ENCODE assay signal across 23 mouse cellular contexts in genomic region chr11:89772941-89773340, GRCm38 (mm10). TPM values are rescaled to one million over a fixed set of nuclear protein-coding genes. Genes with fewer than 3 reads are reported as not detected.
DNase-seq lines count a peak whose midpoint lies in the region; ATAC-seq lines count a peak whose summit lies in the region.
"Had no signal": no experiment of that assay in that cellular context is flagged by ENCODE, and none has a peak within 500 bp of the region (broad histone marks: within the 10 kb centered on the region; RNA-seq: fewer than 3 reads in every experiment).

No protein-coding gene starts in this region.

- DNase-seq in cerebellum, adult 11 months: peak; percentile 1
- peak; percentile 8 for DNase-seq in left cerebral cortex, postnatal 4 days
- DNase-seq in left cerebral cortex, adult 11 months (ENCODE audit: low spot score): no peak
- DNase-seq in cerebellum, postnatal 10 days: peak; percentile 58 to 66
- peak; percentile 19 to 43 for DNase-seq in cerebellum, postnatal 36 days
- no peak for DNase-seq in thymus, postnatal 36 days
- no peak for DNase-seq in spleen, adult 18-20 months
- DNase-seq: adrenal gland, adult 8-10 months; adrenal gland, postnatal 25 days; gastrocnemius, postnatal 10 days; gastrocnemius, postnatal 36 days; heart, adult 2 months; heart, postnatal 14 days; heart, postnatal 4 days; kidney, adult 18-20 months had no signal

- ATAC-seq in cerebellum, adult (ENCODE audit: insufficient number of reproducible peaks, low FRiP score, low TSS enrichment): no peak
- ATAC-seq: activated CD4-positive, CD25-positive, alpha-beta regulatory T cell, adult 4 months; forebrain, embryonic 16.5 days; hindbrain, postnatal 0 days; inflammation-experienced regulatory T-cells, adult 6 months; intestine, embryonic 16.5 days had no signal

- intact Hi-C loops in left cerebral cortex, postnatal 4 days (cut with DNase I): no loop called here

RNA-seq across cellular contexts. Expression of gene Ankfn1, which starts 4.5 kb away (rescaled TPM):
- total RNA-seq in left cerebral cortex, postnatal 4 days (2021): 10 to 100 TPM in 1 of 2 experiments, 1 to 10 TPM in 1; 6.7 to 11.2 TPM
- total RNA-seq: ES-E14; granulocyte monocyte progenitor cell, adult 5-6 weeks; heart, adult 2 months; heart, postnatal 4 days had no signal

Comparison
In these comparisons a context has a peak if more than half of its experiments do, and no peak if none do; other contexts are left out.
1. DNase-seq: peak in cerebellum, adult 11 months (single experiment), left cerebral cortex, postnatal 4 days (single experiment), cerebellum, postnatal 10 days (2 of 2) and cerebellum, postnatal 36 days (2 of 2); none in left cerebral cortex, adult 11 months (single experiment), thymus, postnatal 36 days (0 of 2) and spleen, adult 18-20 months (0 of 2).